Mouse (Mus musculus): ENCODE measurements around the gene Vac14. TPM values are rescaled to one million over a fixed set of nuclear protein-coding genes. Genes with fewer than 3 reads are reported as not detected.

The Vac14 gene
- total RNA-seq, 2 experiments from 2014 or later: 29.8 to 32.8 TPM

GRCm38 (mm10) chr8:110742452-110742818 is 124.0 kb downstream of the Vac14 start:
- no peak for DNase-seq (ENCODE audit: low spot score in 2 of 2)

- no peak for DNase-seq (ENCODE audit: low spot score in 2 of 2)
Measured at GRCm38 (mm10) chr8:110745162-110745561, 126.8 kb downstream of the Vac14 start.

- no peak for DNase-seq (ENCODE audit: low spot score in 2 of 2)
Measured at GRCm38 (mm10) chr8:110746661-110747060, 128.3 kb downstream of the Vac14 start.

- DNase-seq (ENCODE audit: low spot score in 2 of 2): peak in 1 of 2 experiments; percentile 55
Measured at GRCm38 (mm10) chr8:110749500-110750170, 131.2 kb downstream of the Vac14 start.

- DNase-seq (ENCODE audit: low spot score in 2 of 2): no peak
Measured at GRCm38 (mm10) chr8:110750269-110750668, 131.9 kb downstream of the Vac14 start.

- DNase-seq (ENCODE audit: low spot score in 2 of 2): no peak
Measured at GRCm38 (mm10) chr8:110751490-110751889, 133.1 kb downstream of the Vac14 start.

GRCm38 (mm10) chr8:110754713-110755112 is 136.3 kb downstream of the Vac14 start:
- no peak for DNase-seq (ENCODE audit: low spot score in 2 of 2)

GRCm38 (mm10) chr8:110755511-110756170 is 137.3 kb downstream of the Vac14 start:
- no peak for DNase-seq (ENCODE audit: low spot score in 2 of 2)

- no peak for DNase-seq (ENCODE audit: low spot score in 2 of 2)
Measured at GRCm38 (mm10) chr8:110756196-110756595, 137.8 kb downstream of the Vac14 start.

- no peak for DNase-seq (ENCODE audit: low spot score in 2 of 2)
Measured at GRCm38 (mm10) chr8:110760280-110760940, 142.0 kb downstream of the Vac14 start.

- DNase-seq (ENCODE audit: low spot score in 2 of 2): peak in 1 of 2 experiments; percentile 47
Measured at GRCm38 (mm10) chr8:110761185-110761584, 142.8 kb downstream of the Vac14 start.

GRCm38 (mm10) chr8:110761988-110762387 is 143.6 kb downstream of the Vac14 start:
- no peak for DNase-seq (ENCODE audit: low spot score in 2 of 2)

- no peak for DNase-seq (ENCODE audit: low spot score in 2 of 2)
Measured at GRCm38 (mm10) chr8:110764671-110765070, 146.3 kb downstream of the Vac14 start.

GRCm38 (mm10) chr8:110767261-110767660 is 148.9 kb downstream of the Vac14 start:
- DNase-seq (ENCODE audit: low spot score in 2 of 2): no peak

Other genes starting within 250 kb of the Vac14 start
- 10 to 100 TPM; 18.6 to 20.0 TPM for gene Mtss1l, start 102.9 kb downstream of the Vac14 start, total RNA-seq (2021)
- 10 to 100 TPM; 18.0 to 86.4 TPM for gene Il34, start 187.3 kb downstream of the Vac14 start, total RNA-seq (2021)
- gene Cog4, start 228.0 kb downstream of the Vac14 start, total RNA-seq (2021): 10 to 100 TPM; 78.4 to 92.3 TPM
- 10 to 100 TPM; 54.0 to 65.8 TPM for gene Sf3b3, start 228.2 kb downstream of the Vac14 start, total RNA-seq (2021)

Data from adrenal gland, adult 18-20 months (tissue).